Mouse (Mus musculus) embryo, embryonic 10.5 days (tissue): ENCODE measurements at regions not wholly inside any gene's neighbourhood (a gene's known extent, or its start where the extent isn't known, plus 50 kb on each side); places are given as distances from the start of the nearest gene placed in this dataset.
"Not testable (repeated sequence)": the region's sequence is repeated elsewhere in the genome, so short reads cannot be mapped to it uniquely, and the experiment has no call there.

ENCODE experiments used
- DNase-seq: peaks from one replicate; pipeline ENCODE4 v3.0.0-alpha.2; 2015; ENCODE audit warnings: low spot score

DNA sequence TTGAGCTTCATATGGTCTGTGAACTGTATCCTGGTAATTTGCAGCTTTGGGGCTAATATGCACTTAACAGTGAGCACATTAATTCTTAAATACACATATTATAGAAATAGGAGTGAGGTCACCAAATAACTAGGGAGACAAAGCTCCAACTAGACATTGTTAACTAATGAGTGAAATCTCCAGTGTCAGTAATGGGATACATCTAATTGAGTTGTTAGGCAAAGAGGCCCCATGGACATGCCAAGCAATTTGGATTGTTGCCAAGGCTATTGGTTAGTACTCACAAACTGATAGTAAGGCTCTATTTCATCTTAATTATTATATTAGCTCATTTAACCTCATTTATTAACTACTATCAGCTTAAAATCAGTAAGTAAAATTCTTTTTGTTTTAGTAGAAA lies 698.5 kb downstream of the Triml1 start:
- DNase-seq: no peak

DNA sequence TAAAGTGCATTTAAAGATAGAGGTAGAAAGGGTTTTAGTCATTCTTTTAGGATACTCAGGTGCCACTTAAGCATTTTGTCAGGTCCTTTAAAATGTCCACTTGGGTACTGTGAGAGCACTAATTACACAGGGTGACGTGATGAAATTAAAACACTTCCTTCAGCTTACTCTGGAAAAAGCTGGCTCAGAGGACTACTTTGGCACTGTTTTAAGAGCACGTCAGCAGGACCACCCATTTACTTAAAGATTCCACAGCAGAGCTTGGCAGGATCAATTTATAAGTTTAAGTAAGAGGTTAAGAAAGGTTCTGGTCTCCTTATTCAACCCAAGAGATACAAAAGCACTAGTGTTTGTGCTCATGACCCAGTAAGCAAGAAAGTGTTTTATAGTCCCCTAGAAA lies 738.7 kb downstream of the Triml1 start:
- no peak for DNase-seq

DNA sequence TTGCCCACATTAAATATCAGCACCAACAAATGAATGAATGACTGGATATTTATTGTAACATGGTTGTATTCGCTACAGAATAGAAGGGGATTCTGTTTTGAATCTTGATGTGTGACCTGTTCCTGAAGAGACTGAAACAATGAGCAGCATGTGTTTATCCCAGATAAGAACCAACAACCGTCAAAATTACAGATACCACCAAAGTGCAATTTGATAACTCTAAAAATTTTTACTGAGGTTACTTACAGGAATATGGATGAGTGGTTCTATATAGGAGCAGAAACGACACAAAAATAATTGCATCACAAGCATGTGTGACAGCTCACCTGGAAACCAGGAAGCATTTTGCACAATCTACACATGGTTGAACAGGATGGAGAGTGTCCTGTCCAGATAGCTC lies 744.4 kb downstream of the Triml1 start:
- no peak for DNase-seq

DNA sequence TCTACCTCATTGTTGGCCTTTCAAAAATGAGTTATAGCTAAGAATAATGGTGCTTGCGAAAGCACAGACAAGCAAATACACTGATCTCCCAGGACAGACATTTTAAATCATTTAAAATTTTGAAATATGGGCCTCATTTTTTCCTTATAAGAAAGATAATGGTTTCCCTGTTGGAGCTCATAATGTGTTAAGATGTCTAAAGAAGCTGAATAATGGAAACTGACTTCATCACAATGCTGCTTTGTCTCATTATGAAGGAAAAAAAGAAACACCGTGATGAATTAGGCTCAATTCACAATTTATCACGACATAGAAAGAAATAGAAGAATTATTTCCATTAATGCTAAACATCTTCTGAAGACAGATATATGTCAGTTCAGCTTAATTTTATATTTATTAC lies 752.5 kb downstream of the Triml1 start:
- no peak for DNase-seq

DNA sequence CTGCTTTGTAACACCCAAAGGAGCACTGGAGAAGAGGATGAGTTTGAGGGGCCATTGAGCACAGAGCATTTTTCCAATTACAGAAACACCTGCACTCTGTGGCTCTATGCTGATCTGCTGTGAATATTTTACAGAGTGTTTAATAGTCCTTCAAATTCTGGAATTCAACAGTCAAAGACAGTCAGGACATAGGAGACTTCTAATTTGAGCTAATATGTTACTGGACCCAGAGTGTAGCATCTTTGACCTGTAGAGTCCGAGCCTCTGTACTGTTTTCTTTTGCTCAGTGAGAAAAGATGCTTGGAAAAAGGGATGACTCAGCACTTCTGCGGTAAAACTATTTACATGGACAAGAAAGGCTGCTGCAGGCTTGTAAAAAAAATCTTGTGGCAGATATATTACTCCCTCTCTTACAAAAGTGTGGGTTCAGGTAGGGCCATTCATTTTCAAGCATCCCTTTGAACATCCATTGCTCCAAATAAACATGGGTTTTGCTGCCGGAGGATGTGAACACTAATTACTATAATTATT lies 793.1 kb downstream of the Triml1 start:
- DNase-seq: peak; percentile 18

DNA sequence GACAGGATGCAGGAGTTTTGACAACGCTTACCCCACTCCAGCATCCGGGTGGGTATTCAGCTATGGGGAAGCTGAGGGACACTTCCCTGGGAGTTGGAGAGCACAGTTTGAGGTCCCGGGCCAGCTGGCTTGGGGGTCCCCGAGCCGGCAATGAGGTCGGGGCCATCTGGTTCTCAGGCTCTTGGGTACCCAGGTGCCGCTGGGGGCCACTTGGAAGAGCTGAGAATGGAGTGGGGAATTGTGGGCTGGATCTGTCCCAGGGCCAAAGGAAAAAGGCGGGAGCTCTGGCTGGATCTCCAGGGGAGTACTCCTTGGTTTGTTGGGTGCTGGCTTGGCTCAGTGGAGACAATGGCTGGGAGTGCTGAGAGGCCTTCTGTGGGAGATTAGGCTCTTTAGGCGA lies 806.6 kb downstream of the Triml1 start:
- no peak for DNase-seq

DNA sequence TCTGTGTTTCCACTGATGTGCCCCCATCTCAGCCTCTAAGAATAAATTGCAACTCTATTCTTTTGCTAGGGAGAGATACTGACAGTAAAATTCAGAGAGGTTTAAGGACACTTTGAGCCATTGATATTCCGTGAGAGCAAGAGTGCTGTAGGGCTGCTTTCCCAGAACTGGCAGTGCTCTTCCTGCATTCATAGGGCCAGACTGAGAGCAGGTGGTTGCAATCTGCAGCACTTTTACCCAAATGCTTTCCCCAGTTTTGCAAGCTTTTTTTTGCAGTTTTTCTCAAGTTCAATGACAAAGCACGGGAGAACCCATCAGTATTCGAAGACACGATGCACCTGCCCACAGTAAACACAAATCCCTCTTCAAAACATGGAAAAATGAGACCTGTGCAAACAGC lies 816.6 kb downstream of the Triml1 start:
- DNase-seq: no peak

DNA sequence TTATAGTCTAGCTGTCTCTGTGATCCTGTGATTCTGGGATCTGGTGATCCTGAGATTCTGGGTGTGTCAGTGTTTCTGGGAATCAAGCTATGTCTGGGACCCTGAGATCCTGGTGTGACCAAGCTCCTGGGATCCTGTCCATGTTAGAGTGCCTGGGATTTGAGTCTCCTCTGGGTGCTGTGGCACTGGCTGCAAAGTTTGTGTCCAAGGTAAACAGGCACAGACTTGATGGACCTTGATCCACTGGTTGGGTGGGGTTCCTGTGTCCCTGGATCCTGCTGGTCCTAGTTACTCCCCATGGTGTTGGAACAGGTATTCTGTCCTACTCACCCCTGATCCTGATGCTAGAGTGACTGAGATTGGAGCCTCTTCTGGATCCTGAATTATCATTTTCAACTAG lies 818.4 kb downstream of the Triml1 start:
- DNase-seq: no peak

DNA sequence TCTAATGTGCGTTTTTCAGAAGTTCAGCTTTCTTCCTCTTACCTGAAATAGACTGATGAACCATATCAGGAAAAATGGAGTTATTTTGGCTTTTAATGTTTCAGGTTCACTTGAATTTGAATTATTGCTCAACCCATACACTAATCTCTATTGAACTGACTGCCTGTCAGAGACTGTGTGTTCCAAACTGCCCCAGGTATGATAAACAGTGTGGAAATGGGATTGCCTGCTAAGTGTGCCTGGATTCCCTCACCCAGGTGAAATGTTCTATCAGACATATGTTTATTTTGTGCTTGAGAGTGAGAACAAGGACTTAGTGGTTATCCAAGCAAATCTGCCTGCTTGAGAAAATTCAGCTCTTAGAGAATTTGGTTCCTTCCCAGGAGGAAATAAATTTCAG lies 830.2 kb downstream of the Triml1 start:
- no peak for DNase-seq

DNA sequence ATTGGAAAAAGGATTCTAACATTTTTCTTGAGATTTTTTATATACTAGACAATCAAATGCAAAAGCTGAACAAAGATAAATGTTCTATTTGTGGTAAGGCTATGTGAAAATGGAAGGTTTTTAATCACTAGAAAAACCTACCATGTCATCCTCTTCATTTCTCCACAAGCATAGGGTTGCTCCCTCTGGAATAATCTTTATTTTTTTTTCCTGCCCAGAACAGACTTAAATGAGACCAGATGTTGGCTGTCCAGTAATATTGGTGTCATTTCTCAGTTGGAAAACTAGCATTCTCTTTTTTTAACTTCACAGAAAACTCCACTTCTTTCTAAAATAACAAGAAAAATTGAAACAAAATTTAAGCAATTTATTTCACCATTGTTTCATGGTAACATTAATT lies 849.9 kb downstream of the Triml1 start:
- peak; percentile 52 for DNase-seq

DNA sequence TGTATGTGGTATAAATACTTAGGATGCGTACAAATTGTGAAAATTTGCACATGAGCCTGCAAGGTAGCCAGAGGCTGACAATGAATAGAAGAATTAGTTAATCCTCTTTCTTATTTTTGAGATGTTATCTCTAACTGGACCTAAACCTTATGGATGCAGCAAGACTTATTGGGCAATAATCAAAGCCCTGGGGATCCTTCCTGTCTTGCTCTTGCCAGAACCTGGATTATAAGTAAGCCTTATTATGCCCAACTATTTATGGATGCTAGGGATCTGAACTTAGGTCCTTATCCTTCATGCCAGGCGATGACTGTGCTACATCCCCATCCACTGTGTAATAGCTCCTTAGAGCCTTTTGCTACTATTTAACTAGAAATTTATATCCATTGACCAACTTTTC lies 859.3 kb downstream of the Triml1 start:
- DNase-seq: no peak

DNA sequence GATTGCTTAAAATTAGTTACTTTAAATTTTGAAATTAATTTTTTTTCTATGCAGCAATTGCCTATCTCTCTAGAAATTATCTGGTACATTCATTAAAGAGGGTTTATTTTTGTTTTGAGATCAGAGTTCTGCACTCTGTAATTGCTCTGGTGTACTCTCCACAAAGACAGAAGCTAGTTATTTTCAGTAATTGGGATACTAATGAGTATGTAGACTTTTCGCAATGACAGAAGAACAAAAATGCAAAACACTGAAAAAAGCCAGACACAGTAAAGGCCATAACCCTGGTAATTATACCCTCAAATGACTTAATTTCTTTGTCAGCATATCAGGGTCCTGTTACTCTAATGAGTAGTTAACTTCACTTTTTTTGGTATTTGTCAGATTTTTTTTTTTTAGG lies 836.5 kb upstream of the Frg1 start:
- no peak for DNase-seq

DNA sequence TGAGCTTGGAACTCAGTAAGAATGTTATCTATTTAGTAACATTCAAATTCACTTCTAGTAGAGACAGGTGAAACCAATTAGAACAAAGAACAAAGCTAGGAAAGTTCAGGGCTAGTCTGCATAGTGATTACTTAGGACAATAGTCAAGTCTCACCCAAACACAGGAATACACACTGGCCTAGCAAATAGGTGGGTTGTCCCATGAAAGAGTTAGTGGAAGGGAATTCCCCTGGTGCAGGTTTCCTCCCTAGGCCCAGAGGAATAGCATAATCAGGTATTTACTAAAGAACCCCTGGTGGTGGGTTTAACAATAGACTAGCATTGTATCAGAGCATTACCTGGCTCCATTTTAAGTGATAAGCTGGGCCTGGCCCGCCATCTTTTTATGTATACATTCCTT lies 825.4 kb upstream of the Frg1 start:
- DNase-seq: not testable (repeated sequence)

DNA sequence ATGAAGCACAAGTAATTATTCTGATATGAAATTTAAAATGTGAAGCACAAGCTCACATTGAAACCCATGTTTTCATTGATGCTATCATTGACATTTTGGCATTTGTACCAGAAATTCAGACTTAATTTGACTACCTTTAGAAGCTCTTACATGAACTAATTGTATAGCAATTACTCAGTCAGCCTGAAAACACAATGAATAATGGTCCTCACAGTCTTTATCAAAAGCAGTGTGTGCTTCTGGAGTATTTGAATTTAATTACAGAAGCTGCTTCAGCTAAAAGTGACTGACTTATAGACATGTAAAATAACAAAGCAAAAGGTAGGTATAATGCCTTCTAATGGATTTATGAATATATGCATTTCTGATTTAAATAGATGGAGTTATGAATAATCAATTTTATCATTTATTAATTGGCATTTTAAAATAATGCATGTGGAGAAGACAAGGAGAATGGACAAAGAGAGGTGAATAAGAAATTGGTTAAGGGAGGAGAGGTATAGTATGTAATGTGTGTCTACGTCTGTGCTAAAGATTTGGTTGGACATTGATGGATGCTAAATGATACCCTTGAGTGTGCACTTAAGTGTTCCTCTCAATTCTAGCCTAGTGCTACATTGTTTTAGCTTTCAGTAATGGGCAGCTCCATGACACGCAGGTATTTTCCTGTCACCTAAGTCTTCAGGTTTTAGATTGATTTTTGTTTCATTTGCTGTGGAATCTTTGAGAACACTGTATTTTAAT lies 803.2 kb upstream of the Frg1 start:
- no peak for DNase-seq

DNA sequence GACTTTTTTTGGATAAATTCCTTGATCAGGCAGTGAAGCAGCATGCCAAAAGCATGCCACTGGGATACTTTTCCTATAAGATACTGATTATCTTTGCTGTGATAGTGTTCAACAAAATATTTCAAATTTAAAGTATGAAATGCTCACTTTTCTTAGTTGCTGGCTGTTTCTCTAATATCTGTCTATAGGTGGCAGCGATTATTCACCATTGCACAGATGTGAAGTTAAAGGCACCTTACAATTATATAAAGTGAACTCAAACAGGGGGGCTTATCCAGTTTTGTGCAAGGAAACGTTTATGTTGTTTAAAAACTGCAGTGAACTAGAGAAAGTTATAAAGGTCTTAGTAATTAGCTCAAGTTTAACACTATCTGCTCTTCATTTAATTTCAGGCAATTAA lies 794.1 kb upstream of the Frg1 start:
- peak; percentile 28 for DNase-seq

DNA sequence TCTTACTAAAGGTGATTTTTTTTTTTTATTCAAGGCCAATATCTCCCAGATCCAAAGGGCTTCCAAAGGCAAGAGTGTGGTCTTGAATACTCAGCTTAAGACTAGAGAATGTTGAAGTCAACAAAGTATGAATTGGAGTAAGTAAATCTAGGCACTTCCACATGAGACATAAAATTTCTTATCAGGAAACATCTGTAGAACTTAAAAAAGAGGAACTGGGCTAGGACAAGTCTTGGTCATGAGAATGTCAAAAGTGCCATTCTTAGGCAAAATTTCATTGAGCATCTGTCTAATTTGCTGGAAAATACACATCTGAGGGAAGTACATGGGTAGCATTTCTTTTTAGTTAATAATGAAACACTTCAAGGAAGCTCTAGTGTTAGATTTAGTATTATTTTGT lies 793.1 kb upstream of the Frg1 start:
- DNase-seq: no peak

DNA sequence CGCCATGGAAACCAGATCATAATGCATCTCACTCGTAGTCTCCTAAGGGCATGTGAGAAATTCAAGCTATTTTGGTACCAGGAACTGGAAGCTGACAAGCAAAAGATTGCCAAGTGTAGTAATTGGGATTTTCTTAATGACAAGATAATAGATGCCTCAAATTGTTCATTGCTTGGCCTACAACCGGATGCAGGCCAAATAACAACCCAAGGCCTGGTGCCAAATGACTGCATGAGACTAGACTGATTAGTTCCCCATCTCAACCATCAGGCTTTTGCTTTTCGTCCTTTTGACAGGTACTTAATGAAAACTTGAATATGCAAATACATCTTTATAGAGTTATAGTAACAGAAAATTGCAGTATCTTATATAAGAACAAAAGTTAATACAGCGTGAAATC lies 780.4 kb upstream of the Frg1 start:
- no peak for DNase-seq

DNA sequence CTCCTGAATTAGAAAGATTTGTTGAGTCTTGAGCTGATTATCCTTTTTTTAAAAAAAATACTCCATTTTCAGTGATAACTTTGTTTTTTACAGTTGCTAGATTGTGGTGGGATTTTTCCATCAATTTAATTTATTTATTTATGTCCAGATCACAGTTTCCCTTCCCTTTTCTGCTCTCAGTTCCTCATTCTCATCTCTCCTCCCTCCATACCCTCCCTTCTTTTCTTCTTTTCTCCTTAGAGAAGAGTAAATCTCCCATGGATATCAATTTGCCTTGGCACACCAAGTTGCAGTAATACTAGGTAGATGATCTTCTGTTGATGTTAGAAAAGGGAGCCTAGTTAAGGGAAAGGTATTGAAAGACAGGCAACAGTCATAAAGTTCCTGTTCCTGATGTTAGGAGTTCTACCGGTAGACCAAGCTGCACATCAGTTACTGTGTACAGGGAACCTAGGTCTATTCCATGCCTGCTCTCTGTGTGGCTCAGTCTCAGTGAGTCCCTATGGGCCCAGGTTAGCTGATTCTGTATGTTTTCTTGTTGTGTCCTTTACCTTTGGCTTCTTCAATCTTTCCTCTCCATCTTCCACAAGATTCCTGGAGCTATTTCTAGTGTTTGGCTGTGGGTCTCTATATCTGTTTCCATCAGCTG lies 777.2 kb upstream of the Frg1 start:
- DNase-seq: no peak

DNA sequence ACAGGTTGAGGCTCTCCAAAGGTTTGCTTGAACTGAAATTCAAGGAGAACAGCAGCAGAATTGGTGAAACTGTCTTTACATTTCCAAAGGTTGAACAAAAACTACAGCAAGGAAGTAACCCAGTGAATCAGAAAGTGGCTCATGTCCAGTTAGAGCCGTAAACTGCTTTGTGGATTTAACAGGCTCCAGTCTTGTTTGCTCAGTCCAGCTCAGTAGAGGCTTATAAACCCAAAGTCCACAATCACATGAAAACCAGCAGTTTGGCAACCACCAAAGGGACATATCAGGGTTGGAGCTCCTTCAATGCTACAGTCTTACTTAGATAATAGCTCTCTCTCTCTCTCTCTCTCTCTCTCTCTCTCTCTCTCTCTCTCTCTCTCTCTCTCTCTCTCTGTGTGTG lies 770.2 kb upstream of the Frg1 start:
- no peak for DNase-seq

DNA sequence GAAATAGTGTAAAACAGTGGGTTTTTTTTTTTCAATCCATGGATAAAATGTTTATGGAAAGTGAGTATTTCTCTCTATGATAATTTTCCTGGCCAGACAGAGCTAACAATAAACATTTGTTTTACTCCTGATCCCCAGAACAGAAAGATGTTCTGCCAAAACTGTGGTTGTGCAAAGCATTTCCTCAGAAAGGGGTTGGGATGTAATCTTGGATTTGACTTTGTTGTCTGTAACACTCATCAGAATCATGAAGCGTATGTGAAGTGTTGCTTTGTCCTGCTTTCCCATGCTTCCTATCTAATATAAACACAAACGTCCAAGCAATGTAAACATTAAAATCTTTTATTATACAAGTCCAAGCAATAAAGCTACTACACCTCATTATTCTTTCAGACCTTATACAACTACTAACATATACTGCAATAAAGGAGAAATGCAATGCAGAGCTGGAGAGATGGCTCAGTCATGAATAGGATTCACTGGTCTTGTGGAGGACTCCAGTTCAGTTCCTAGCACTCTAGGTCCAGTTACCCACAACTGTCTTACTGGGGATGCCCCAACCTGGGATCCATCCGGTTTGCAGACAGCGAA lies 766.5 kb upstream of the Frg1 start:
- DNase-seq: no peak

DNA sequence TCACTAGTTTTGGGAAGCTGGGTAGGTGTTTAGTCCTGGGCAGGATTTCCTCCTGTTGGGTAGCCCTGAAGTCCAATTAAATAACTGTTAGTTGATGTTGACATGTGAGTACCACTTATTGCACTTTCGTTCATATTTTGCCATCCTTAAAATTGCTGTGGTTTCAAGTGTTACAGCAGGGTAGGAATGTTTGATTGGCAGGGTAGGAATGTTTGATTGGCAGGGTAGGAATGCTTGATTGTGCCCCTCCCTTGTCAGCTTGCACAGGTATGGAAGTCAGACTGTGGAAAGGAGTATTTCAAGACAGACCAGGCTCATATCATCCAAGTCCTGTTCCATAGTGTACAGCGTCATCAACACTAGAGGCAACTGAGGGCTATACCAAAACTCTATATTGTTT lies 745.6 kb upstream of the Frg1 start:
- no peak for DNase-seq

DNA sequence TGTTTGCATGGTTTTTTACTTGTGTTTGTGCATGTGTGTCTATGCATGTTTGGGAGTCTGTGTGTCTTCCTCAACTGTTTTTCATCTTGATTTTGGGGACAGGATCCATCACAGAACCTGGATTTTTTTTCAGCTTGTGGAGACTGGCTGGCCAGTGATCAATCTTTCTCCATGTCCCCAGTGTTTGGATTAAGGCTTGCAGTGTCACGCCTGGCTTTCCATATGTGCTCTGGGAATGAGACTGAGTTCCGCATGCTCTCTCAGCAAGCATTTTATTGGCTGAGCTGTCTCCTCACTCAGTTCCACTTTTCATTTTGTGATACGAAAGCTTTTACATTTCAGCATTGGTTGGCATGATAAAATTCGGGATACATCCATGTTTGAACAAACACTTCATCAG lies 740.1 kb upstream of the Frg1 start:
- DNase-seq: no peak

DNA sequence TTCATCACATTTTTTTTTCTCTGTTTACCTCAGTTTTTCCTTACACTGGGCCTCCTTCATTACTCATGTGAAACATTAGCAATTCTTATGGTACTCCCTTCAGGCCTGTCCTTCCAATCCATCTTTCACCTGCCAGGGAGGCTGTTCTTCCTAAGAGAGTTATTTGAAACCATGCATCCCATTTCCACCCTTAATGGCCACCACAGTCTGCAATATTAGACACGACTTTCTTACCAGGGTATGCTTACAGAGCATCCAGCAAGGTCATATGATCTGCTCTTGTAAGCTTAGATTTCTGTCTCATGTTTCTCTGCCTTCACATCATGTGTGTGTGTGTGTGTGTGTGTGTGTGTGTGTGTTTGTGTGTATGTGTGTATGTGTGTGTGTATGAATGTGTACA lies 739.7 kb upstream of the Frg1 start:
- DNase-seq: no peak

DNA sequence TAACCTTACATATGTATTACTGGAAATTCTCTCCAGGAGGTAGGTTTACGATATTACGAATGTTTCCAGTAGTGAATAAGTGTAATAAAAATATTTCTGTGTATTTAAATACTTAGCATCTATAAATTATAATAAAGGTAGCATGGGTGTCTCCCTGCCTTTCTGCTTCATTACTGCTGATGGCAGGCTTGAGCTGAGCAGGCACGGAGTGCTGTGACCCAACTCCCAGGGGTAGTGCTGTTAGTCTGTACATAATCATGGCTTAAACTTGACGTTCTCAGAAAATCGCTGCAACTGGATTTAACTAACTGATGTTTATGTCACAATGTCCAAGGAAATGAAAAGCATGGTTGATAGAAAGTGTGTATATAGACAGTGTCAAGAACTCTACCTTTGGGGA lies 727.8 kb upstream of the Frg1 start:
- no peak for DNase-seq
